ENCODE assay signal across 10 mouse cellular contexts in the genomic region with DNA sequence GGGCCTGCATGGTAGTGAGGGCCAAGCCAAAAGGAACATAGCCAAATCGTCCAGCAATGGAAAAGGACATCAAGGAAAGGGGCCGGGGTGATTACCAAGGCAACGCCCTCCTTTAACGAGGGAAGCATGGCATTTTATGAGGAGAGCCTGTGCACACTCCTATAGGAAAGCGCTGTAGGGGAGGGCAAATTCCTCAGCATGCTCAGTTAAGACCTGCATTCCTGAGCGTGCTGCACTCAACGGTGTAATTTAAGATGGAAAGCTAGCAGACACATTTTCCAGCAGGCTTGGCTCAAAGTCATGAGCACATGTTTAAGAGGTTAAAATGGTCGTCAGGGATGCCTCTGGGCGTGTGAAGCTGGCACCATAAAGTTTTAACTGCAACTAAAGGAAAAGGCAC. TPM values are rescaled to one million over a fixed set of nuclear protein-coding genes. Genes with fewer than 3 reads are reported as not detected.
DNase-seq lines count a peak whose midpoint lies in the region; ATAC-seq and TF ChIP-seq lines count a peak whose summit lies in the region.
"Had no signal": no experiment of that assay in that cellular context is flagged by ENCODE, and none has a peak within 500 bp of the region (broad histone marks: within the 10 kb centered on the region; RNA-seq: fewer than 3 reads in every experiment).

No protein-coding gene starts in this region.

- peak overlapping the region; percentile 47 for H3K4me2 ChIP-seq in heart, embryonic 14.5 days (ENCODE audit: low read length)
- H3K4me2 ChIP-seq in embryonic facial prominence, embryonic 15.5 days (replicated peaks), result peak overlapping the region; percentile 23; the same call in 1 of the 2 replicates
- no peak overlapping the region for H3K4me2 ChIP-seq in midbrain, postnatal 0 days (ENCODE audit: low read depth, low read length, poor library complexity, severe bottlenecking)
- H3K4me2 ChIP-seq: liver, embryonic 12.5 days had no signal

- no peak overlapping the region for H3K4me3 ChIP-seq in heart, embryonic 14.5 days (ENCODE audit: control insufficient read depth in 1 of 2, insufficient read depth in 1 of 2, low read depth in 1 of 2, low read length in 2 of 2)
- H3K4me3 ChIP-seq in embryonic facial prominence, embryonic 15.5 days (replicated peaks), result no peak overlapping the region
- no peak overlapping the region for H3K4me3 ChIP-seq in midbrain, postnatal 0 days (ENCODE audit: low read depth, low read length)
- H3K4me3 ChIP-seq: liver, embryonic 12.5 days had no signal

- TF ChIP-seq CTCF in midbrain, postnatal 0 days (IDR thresholded peaks at IDR 0.05), result no peak

- H3K4me1 ChIP-seq in heart, embryonic 14.5 days (ENCODE audit: control insufficient read depth in 2 of 2, insufficient read depth in 2 of 2, low read length in 2 of 2), result peaks cover 14 to 26% of the 10 kb centered on the region in 2 experiments
- peaks cover 31% of the 10 kb centered on the region for H3K4me1 ChIP-seq in embryonic facial prominence, embryonic 15.5 days
- no peaks in the 10 kb centered on the region for H3K4me1 ChIP-seq in midbrain, postnatal 0 days (ENCODE audit: insufficient read depth, low read length)

- ATAC-seq in heart, embryonic 14.5 days (ENCODE audit: insufficient number of reproducible peaks, insufficient read depth, low FRiP score, low read depth), result peak; percentile 59; the same call in 1 of the 2 replicates
- ATAC-seq in embryonic facial prominence, embryonic 15.5 days (ENCODE audit: insufficient number of reproducible peaks, low FRiP score, low TSS enrichment, low read depth), result peak; percentile 86
- no peak for ATAC-seq in midbrain, postnatal 0 days (ENCODE audit: low FRiP score)
- ATAC-seq: liver, embryonic 12.5 days had no signal

- WGBS in heart, embryonic 14.5 days, result 16% methylated on average over 9 of the region's 9 CpGs
- WGBS in embryonic facial prominence, embryonic 15.5 days, result 9% methylated on average over 9 of the region's 9 CpGs
- WGBS in midbrain, postnatal 0 days, result 27% methylated on average over 9 of the region's 9 CpGs

- no peak for DNase-seq in heart, postnatal 10 days
- DNase-seq in kidney, adult 9 months, result peak; percentile 77
- DNase-seq in midbrain, postnatal 0 days (ENCODE audit: low spot score), result peak; percentile 22
- DNase-seq in left cerebral cortex, postnatal 36 days (ENCODE audit: low spot score in 2 of 2), result no peak
- DNase-seq in urinary bladder, adult 18-20 months (ENCODE audit: low spot score in 2 of 2), result no peak
- no peak for DNase-seq in layer of hippocampus, adult 8-10 months (ENCODE audit: low spot score in 2 of 2)

- no peaks in the 10 kb centered on the region for H3K27me3 ChIP-seq in heart, embryonic 14.5 days (ENCODE audit: control insufficient read depth, insufficient read depth, low read length)
- H3K27me3 ChIP-seq in embryonic facial prominence, embryonic 15.5 days, result no peaks in the 10 kb centered on the region
- H3K27me3 ChIP-seq in midbrain, postnatal 0 days (ENCODE audit: insufficient read depth, low read length), result no peaks in the 10 kb centered on the region
- H3K27me3 ChIP-seq: liver, embryonic 12.5 days had no signal

- H3K9me3 ChIP-seq in heart, embryonic 14.5 days (ENCODE audit: control insufficient read depth, low read length), result no peaks in the 10 kb centered on the region
- no peaks in the 10 kb centered on the region for H3K9me3 ChIP-seq in embryonic facial prominence, embryonic 15.5 days (replicated peaks)
- H3K9me3 ChIP-seq in midbrain, postnatal 0 days (ENCODE audit: low read length), result no peaks in the 10 kb centered on the region
- H3K9me3 ChIP-seq: liver, embryonic 12.5 days had no signal

- intact Hi-C loops in heart, postnatal 10 days (cut with DNase I), result no loop called here
- intact Hi-C loops in left cerebral cortex, postnatal 36 days (cut with DNase I), result no loop called here

- H3K9ac ChIP-seq in heart, embryonic 14.5 days (ENCODE audit: low read length), result no peak overlapping the region; the same call in 1 of the 2 replicates
- H3K9ac ChIP-seq in embryonic facial prominence, embryonic 15.5 days, result no peak overlapping the region
- H3K9ac ChIP-seq in midbrain, postnatal 0 days (replicated peaks; ENCODE audit: low read length, poor library complexity, severe bottlenecking), result no peak overlapping the region
- H3K9ac ChIP-seq: liver, embryonic 12.5 days had no signal

- H3K36me3 ChIP-seq in heart, embryonic 14.5 days (ENCODE audit: control insufficient read depth, insufficient read depth, low read length), result no peaks in the 10 kb centered on the region
- H3K36me3 ChIP-seq in embryonic facial prominence, embryonic 15.5 days, result no peaks in the 10 kb centered on the region
- no peaks in the 10 kb centered on the region for H3K36me3 ChIP-seq in midbrain, postnatal 0 days (ENCODE audit: insufficient read depth, low read length)
- H3K36me3 ChIP-seq: liver, embryonic 12.5 days had no signal

- H3K27ac ChIP-seq in heart, embryonic 14.5 days (replicated peaks in 1 of 2; ENCODE audit: control insufficient read depth in 1 of 2, insufficient read depth in 1 of 2, low read depth in 2 of 2, low read length in 2 of 2), result peak overlapping the region; percentile 53 to 66
- H3K27ac ChIP-seq in embryonic facial prominence, embryonic 15.5 days (replicated peaks), result peak overlapping the region; percentile 72
- no peak overlapping the region for H3K27ac ChIP-seq in midbrain, postnatal 0 days (ENCODE audit: low read depth, low read length)
- H3K27ac ChIP-seq: liver, embryonic 12.5 days had no signal

RNA-seq across cellular contexts. Expression of a gene that starts 56.6 kb away (rescaled TPM):
- polyA plus RNA-seq in heart, embryonic 14.5 days (2014; fragmentation: Nextera tagmentation; extraction: Ambion mirVana), result not detected in 2 replicates
- total RNA-seq in heart, postnatal 10 days (2021), result not detected
- 0.51 TPM in 1 of 2 replicates, not detected in the other for polyA plus RNA-seq in embryonic facial prominence, embryonic 15.5 days (2015; fragmentation: Nextera tagmentation; extraction: Ambion mirVana)
- total RNA-seq in midbrain, postnatal 0 days (2014; rRNA removed), result not detected in 2 replicates
- not detected in 2 replicates for polyA plus RNA-seq in midbrain, postnatal 0 days (2015; fragmentation: Nextera tagmentation; extraction: Ambion mirVana)
- total RNA-seq in left cerebral cortex, postnatal 36 days (2021), result not detected
- not detected for total RNA-seq in layer of hippocampus, adult 8-10 months (2022)
- polyA plus RNA-seq: liver, embryonic 12.5 days; small intestine, adult 2 months had no signal

Comparison
In these comparisons a context has a peak if more than half of its experiments do, and no peak if none do; other contexts are left out.
1. DNase-seq: peak in kidney, adult 9 months (single experiment) and midbrain, postnatal 0 days (single experiment); none in heart, postnatal 10 days (0 of 2), left cerebral cortex, postnatal 36 days (0 of 2), urinary bladder, adult 18-20 months (0 of 2) and layer of hippocampus, adult 8-10 months (0 of 2).